Mouse (Mus musculus): ENCODE results near the gene Phf7. TPM values are rescaled to one million over a fixed set of nuclear protein-coding genes. Genes with fewer than 3 reads are reported as not detected.

Gene Phf7
- polyA plus RNA-seq (2012; rRNA removed) = 4.9 and 6.3 TPM in 2 replicates

- Histone ChIP-seq H3K4me3 (ENCODE audit: extremely low read depth, insufficient read depth, insufficient read length) (peak within 1 kb of the TSS; percentile 87), H3K4me1 (ENCODE audit: control insufficient read depth, insufficient read depth, insufficient read length) (no peaks in the 10 kb centered on the region; the same call in 1 of the 2 replicates), H3K27ac (ENCODE audit: insufficient read depth, low read length) (peak within 1 kb of the TSS; percentile 100), H3K27me3 (ENCODE audit: control insufficient read depth, insufficient read depth, low read length) (no peaks in the 10 kb centered on the region), H3K36me3 (ENCODE audit: control insufficient read depth, insufficient read depth, low read length) (peaks cover 15% of the 10 kb centered on the region)
- WGBS = under 1% methylated on average over 75 of the region's 75 CpGs
- TF ChIP-seq CTCF (IDR thresholded peaks at IDR 0.05; ENCODE audit: extremely low read depth, insufficient read depth, insufficient read length, insufficient replicate concordance) (no peak), POLR2A (IDR thresholded peaks at IDR 0.05; ENCODE audit: low read depth, low read length) (peak; percentile 53)
- DNase-seq (ENCODE audit: low read depth in 1 of 2, low spot score in 2 of 2) = peak; percentile 84 to 93
Observed at GRCm38 (mm10) chr14:31251084-31251604, at the start of gene Phf7, which contains the start of gene Bap1. Phf7 (minus strand) TSS chr14:31251317. Bap1 (plus strand) TSS chr14:31251450.

- 86% methylated on average over 8 of the region's 8 CpGs for WGBS
- H3K27me3 ChIP-seq (ENCODE audit: control insufficient read depth, insufficient read depth, low read length) = no peaks in the 10 kb centered on the region
- DNase-seq (ENCODE audit: low read depth in 1 of 2, low spot score in 2 of 2) = no peak
- no peaks in the 10 kb centered on the region for H3K4me1 ChIP-seq (ENCODE audit: control insufficient read depth, insufficient read depth, insufficient read length)
- no peak overlapping the region for H3K4me3 ChIP-seq (ENCODE audit: extremely low read depth, insufficient read depth, insufficient read length)
- H3K27ac ChIP-seq (ENCODE audit: insufficient read depth, low read length) = no peak overlapping the region
- H3K36me3 ChIP-seq (ENCODE audit: control insufficient read depth, insufficient read depth, low read length) = no peaks in the 10 kb centered on the region
- no peak for TF ChIP-seq CTCF (IDR thresholded peaks at IDR 0.05; ENCODE audit: extremely low read depth, insufficient read depth, insufficient read length, insufficient replicate concordance)
- TF ChIP-seq POLR2A (IDR thresholded peaks at IDR 0.05; ENCODE audit: low read depth, low read length) = no peak
Observed at GRCm38 (mm10) chr14:31285728-31286127, 34.6 kb upstream of the Phf7 start.

- Histone ChIP-seq H3K27me3 (ENCODE audit: control insufficient read depth, insufficient read depth, low read length) (no peaks in the 10 kb centered on the region), H3K27ac (ENCODE audit: insufficient read depth, low read length) (no peak overlapping the region), H3K4me3 (ENCODE audit: extremely low read depth, insufficient read depth, insufficient read length) (no peak overlapping the region), H3K36me3 (ENCODE audit: control insufficient read depth, insufficient read depth, low read length) (no peaks in the 10 kb centered on the region), H3K4me1 (ENCODE audit: control insufficient read depth, insufficient read depth, insufficient read length) (no peaks in the 10 kb centered on the region)
- TF ChIP-seq CTCF (IDR thresholded peaks at IDR 0.05; ENCODE audit: extremely low read depth, insufficient read depth, insufficient read length, insufficient replicate concordance) = peak; percentile 83; the same call in 1 of the 2 replicates
- no peak for TF ChIP-seq POLR2A (IDR thresholded peaks at IDR 0.05; ENCODE audit: low read depth, low read length)
- peak; percentile 52 to 70 for DNase-seq (ENCODE audit: low read depth in 1 of 2, low spot score in 2 of 2)
- WGBS = 25% methylated on average over 7 of the region's 7 CpGs
Observed at GRCm38 (mm10) chr14:31272164-31272563, 21.0 kb upstream of the Phf7 start.

DNA sequence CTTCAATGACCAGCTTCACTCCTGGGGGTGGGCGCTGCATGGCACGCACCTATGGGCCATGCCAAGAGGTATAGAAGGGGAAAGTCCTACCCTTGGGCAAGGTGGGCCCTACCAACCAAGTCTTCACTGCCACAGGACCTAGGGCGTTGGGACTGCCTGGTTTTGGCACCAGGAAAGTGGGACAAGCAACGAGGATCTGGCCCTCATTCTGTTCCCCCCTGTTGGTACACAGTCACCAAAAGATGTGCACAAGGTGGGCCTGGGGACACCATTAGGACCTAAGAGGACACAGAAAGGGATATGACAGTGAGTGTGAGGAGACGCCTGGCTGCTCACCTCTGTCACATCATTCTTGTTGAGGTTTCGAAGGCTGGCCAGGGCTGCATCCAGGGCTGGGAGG is 20.0 kb upstream of the Phf7 start:
- Histone ChIP-seq H3K36me3 (ENCODE audit: control insufficient read depth, insufficient read depth, low read length) (no peaks in the 10 kb centered on the region), H3K27ac (ENCODE audit: insufficient read depth, low read length) (no peak overlapping the region), H3K27me3 (ENCODE audit: control insufficient read depth, insufficient read depth, low read length) (no peaks in the 10 kb centered on the region), H3K4me1 (ENCODE audit: control insufficient read depth, insufficient read depth, insufficient read length) (no peaks in the 10 kb centered on the region), H3K4me3 (ENCODE audit: extremely low read depth, insufficient read depth, insufficient read length) (no peak overlapping the region)
- TF ChIP-seq CTCF (IDR thresholded peaks at IDR 0.05; ENCODE audit: extremely low read depth, insufficient read depth, insufficient read length, insufficient replicate concordance) (no peak), POLR2A (IDR thresholded peaks at IDR 0.05; ENCODE audit: low read depth, low read length) (no peak)
- DNase-seq (ENCODE audit: low read depth in 1 of 2, low spot score in 2 of 2) = no peak
- 88% methylated on average over 6 of the region's 6 CpGs for WGBS

- no peaks in the 10 kb centered on the region for H3K4me1 ChIP-seq (ENCODE audit: control insufficient read depth, insufficient read depth, insufficient read length)
- H3K27me3 ChIP-seq (ENCODE audit: control insufficient read depth, insufficient read depth, low read length) = no peaks in the 10 kb centered on the region
- no peak for TF ChIP-seq CTCF (IDR thresholded peaks at IDR 0.05; ENCODE audit: extremely low read depth, insufficient read depth, insufficient read length, insufficient replicate concordance)
- no peak for TF ChIP-seq POLR2A (IDR thresholded peaks at IDR 0.05; ENCODE audit: low read depth, low read length)
- H3K4me3 ChIP-seq (ENCODE audit: extremely low read depth, insufficient read depth, insufficient read length) = no peak overlapping the region
- H3K36me3 ChIP-seq (ENCODE audit: control insufficient read depth, insufficient read depth, low read length) = no peaks in the 10 kb centered on the region
- WGBS = 32% methylated on average over 28 of the region's 28 CpGs
- no peak for DNase-seq (ENCODE audit: low read depth in 1 of 2, low spot score in 2 of 2)
- no peak overlapping the region for H3K27ac ChIP-seq (ENCODE audit: insufficient read depth, low read length)
Observed at GRCm38 (mm10) chr14:31269456-31270100, 18.5 kb upstream of the Phf7 start.

- Histone ChIP-seq H3K27me3 (ENCODE audit: control insufficient read depth, insufficient read depth, low read length) (no peaks in the 10 kb centered on the region), H3K27ac (ENCODE audit: insufficient read depth, low read length) (no peak overlapping the region), H3K36me3 (ENCODE audit: control insufficient read depth, insufficient read depth, low read length) (no peaks in the 10 kb centered on the region), H3K4me3 (ENCODE audit: extremely low read depth, insufficient read depth, insufficient read length) (no peak overlapping the region), H3K4me1 (ENCODE audit: control insufficient read depth, insufficient read depth, insufficient read length) (no peaks in the 10 kb centered on the region)
- no peak for DNase-seq (ENCODE audit: low read depth in 1 of 2, low spot score in 2 of 2)
- 83% methylated on average over 9 of the region's 9 CpGs for WGBS
- no peak for TF ChIP-seq CTCF (IDR thresholded peaks at IDR 0.05; ENCODE audit: extremely low read depth, insufficient read depth, insufficient read length, insufficient replicate concordance)
- no peak for TF ChIP-seq POLR2A (IDR thresholded peaks at IDR 0.05; ENCODE audit: low read depth, low read length)
Observed at GRCm38 (mm10) chr14:31268301-31269001, 17.3 kb upstream of the Phf7 start.

All from spleen, adult 2 months (tissue).